In genomic region chr1:156778977-156779376, GRCm38 (mm10) we compare ENCODE assay signal across 15 mouse cellular contexts. TPM values are rescaled to one million over a fixed set of nuclear protein-coding genes. Genes with fewer than 3 reads are reported as not detected.
DNase-seq lines count a peak whose midpoint lies in the region; ATAC-seq and TF ChIP-seq lines count a peak whose summit lies in the region.
"Had no signal": no experiment of that assay in that cellular context is flagged by ENCODE, and none has a peak within 500 bp of the region (broad histone marks: within the 10 kb centered on the region; RNA-seq: fewer than 3 reads in every experiment).

No protein-coding gene starts in this region.

- peak overlapping the region; percentile 80 for H3K27ac ChIP-seq in heart, embryonic 10.5 days
- H3K27ac ChIP-seq in midbrain, embryonic 10.5 days (replicated peaks): peak overlapping the region; percentile 39
- H3K27ac ChIP-seq in midbrain, postnatal 0 days (ENCODE audit: low read depth, low read length): no peak overlapping the region
- peak overlapping the region; percentile 92 for H3K27ac ChIP-seq in heart, postnatal 0 days (ENCODE audit: low read depth)
- H3K27ac ChIP-seq: liver, embryonic 14.5 days had no signal

- H3K4me3 ChIP-seq in heart, embryonic 10.5 days: peak overlapping the region; percentile 29
- H3K4me3 ChIP-seq in midbrain, embryonic 10.5 days: no peak overlapping the region
- no peak overlapping the region for H3K4me3 ChIP-seq in midbrain, postnatal 0 days (ENCODE audit: low read depth, low read length)
- H3K4me3 ChIP-seq in heart, postnatal 0 days (ENCODE audit: low read depth, low read length): peak overlapping the region; percentile 21

- no peak overlapping the region for H3K9ac ChIP-seq in midbrain, postnatal 0 days (replicated peaks; ENCODE audit: low read length, poor library complexity, severe bottlenecking)
- no peak overlapping the region; the same call in 1 of the 2 replicates for H3K9ac ChIP-seq in heart, postnatal 0 days (replicated peaks; ENCODE audit: low read depth, low read length)
- H3K9ac ChIP-seq: liver, embryonic 14.5 days had no signal

- peaks cover 32% of the 10 kb centered on the region for H3K4me1 ChIP-seq in heart, embryonic 10.5 days
- peaks cover 56% of the 10 kb centered on the region for H3K4me1 ChIP-seq in midbrain, embryonic 10.5 days
- peaks cover 7% of the 10 kb centered on the region; the same call in 1 of the 2 replicates for H3K4me1 ChIP-seq in midbrain, postnatal 0 days (ENCODE audit: insufficient read depth, low read length)
- peaks cover 27% of the 10 kb centered on the region for H3K4me1 ChIP-seq in heart, postnatal 0 days (ENCODE audit: control insufficient read depth, insufficient read depth)

- no peak for TF ChIP-seq CTCF in midbrain, postnatal 0 days (IDR thresholded peaks at IDR 0.05)
- TF ChIP-seq CTCF in heart, postnatal 0 days (IDR thresholded peaks at IDR 0.05; ENCODE audit: low read depth): no peak

- no peak for TF ChIP-seq EP300 in heart, postnatal 0 days (IDR thresholded peaks at IDR 0.05; ENCODE audit: low read depth)

- H3K36me3 ChIP-seq in heart, embryonic 10.5 days: no peaks in the 10 kb centered on the region
- H3K36me3 ChIP-seq in midbrain, embryonic 10.5 days: no peaks in the 10 kb centered on the region
- H3K36me3 ChIP-seq in midbrain, postnatal 0 days (ENCODE audit: insufficient read depth, low read length): no peaks in the 10 kb centered on the region
- no peaks in the 10 kb centered on the region for H3K36me3 ChIP-seq in heart, postnatal 0 days (replicated peaks; ENCODE audit: control insufficient read depth, insufficient read depth, low read length)

- 42% methylated on average over 6 of the region's 6 CpGs for WGBS in heart, embryonic 10.5 days
- 46% methylated on average over 6 of the region's 6 CpGs for WGBS in midbrain, embryonic 10.5 days
- 38% methylated on average over 6 of the region's 6 CpGs for WGBS in midbrain, postnatal 0 days
- WGBS in heart, postnatal 0 days: 31% methylated on average over 6 of the region's 6 CpGs

- no peak for ATAC-seq in midbrain, postnatal 0 days (ENCODE audit: low FRiP score)
- ATAC-seq in heart, postnatal 0 days (ENCODE audit: insufficient read depth, low read depth): peak; percentile 83
- ATAC-seq in inflammation-experienced regulatory T-cells, adult 6 months: no peak

- no peak overlapping the region for H3K4me2 ChIP-seq in midbrain, postnatal 0 days (ENCODE audit: low read depth, low read length, poor library complexity, severe bottlenecking)
- peak overlapping the region; percentile 46 for H3K4me2 ChIP-seq in heart, postnatal 0 days (ENCODE audit: low read depth, low read length)

- no peaks in the 10 kb centered on the region for H3K9me3 ChIP-seq in heart, embryonic 10.5 days
- H3K9me3 ChIP-seq in midbrain, embryonic 10.5 days (replicated peaks): no peaks in the 10 kb centered on the region
- H3K9me3 ChIP-seq in midbrain, postnatal 0 days (ENCODE audit: low read length): no peaks in the 10 kb centered on the region
- no peaks in the 10 kb centered on the region for H3K9me3 ChIP-seq in heart, postnatal 0 days (replicated peaks; ENCODE audit: control insufficient read depth, low read length)

- DNase-seq in heart, embryonic 10.5 days (ENCODE audit: low spot score): peak; percentile 86
- DNase-seq in heart, adult 8-10 months (ENCODE audit: low spot score): no peak
- DNase-seq in midbrain, embryonic 10.5 days (ENCODE audit: low spot score): no peak
- DNase-seq in midbrain, postnatal 0 days (ENCODE audit: low spot score): no peak
- peak; percentile 65 for DNase-seq in heart, postnatal 0 days (ENCODE audit: low spot score)
- peak; percentile 16 for DNase-seq in yolk sac, embryonic 10.5 days (ENCODE audit: low spot score)
- no peak for DNase-seq in spleen, adult 18-20 months
- DNase-seq: adrenal gland, postnatal 14 days; B cell, adult 2 months; cerebellum, adult 18-20 months; thymus, postnatal 4 days had no signal

- no peaks in the 10 kb centered on the region for H3K27me3 ChIP-seq in heart, embryonic 10.5 days (ENCODE audit: insufficient read depth, poor library complexity, severe bottlenecking)
- H3K27me3 ChIP-seq in midbrain, embryonic 10.5 days (ENCODE audit: low read depth, poor library complexity, severe bottlenecking): peaks cover 83% of the 10 kb centered on the region
- H3K27me3 ChIP-seq in midbrain, postnatal 0 days (ENCODE audit: insufficient read depth, low read length): no peaks in the 10 kb centered on the region
- H3K27me3 ChIP-seq in heart, postnatal 0 days (ENCODE audit: control insufficient read depth, insufficient read depth, low read length): no peaks in the 10 kb centered on the region

RNA-seq across cellular contexts. Expression of gene Angptl1, which starts 59.4 kb away (rescaled TPM):
- polyA plus RNA-seq in heart, embryonic 10.5 days (2016; fragmentation: Nextera tagmentation; extraction: Ambion mirVana): 0.79 and 1.9 TPM in 2 replicates
- total RNA-seq in heart, adult 8-10 months (2022): 1 to 10 TPM; 2.7 to 4.6 (median 3.0) TPM
- polyA plus RNA-seq in midbrain, embryonic 10.5 days (2016; fragmentation: Nextera tagmentation; extraction: Ambion mirVana): 1.0 and 1.3 TPM in 2 replicates
- total RNA-seq in midbrain, postnatal 0 days (2014; rRNA removed): 0.47 TPM in 1 of 2 replicates, not detected in the other
- polyA plus RNA-seq in midbrain, postnatal 0 days (2015; fragmentation: Nextera tagmentation; extraction: Ambion mirVana): 0.25 and 0.27 TPM in 2 replicates
- 1.4 and 4.1 TPM in 2 replicates for total RNA-seq in heart, postnatal 0 days (2014; rRNA removed; ENCODE audit: low replicate concordance)
- 2.2 TPM in 2 replicates for polyA plus RNA-seq in heart, postnatal 0 days (2015; fragmentation: Nextera tagmentation; extraction: Ambion mirVana)
- polyA plus RNA-seq in inflammation-experienced regulatory T-cells, adult 6 months (2017; shearing (Covaris generic)): 1 to 10 TPM in 2 of 3 experiments, under 1 TPM in 1; 0.50 to 1.9 (median 1.6) TPM
- total RNA-seq: hematopoietic stem cell, adult 5-6 weeks; megakaryocyte-erythroid progenitor cell, adult 5-6 weeks had no signal

Comparison
In these comparisons a context has a peak if more than half of its experiments do, and no peak if none do; other contexts are left out.
1. DNase-seq: peak in heart, embryonic 10.5 days (single experiment), heart, postnatal 0 days (single experiment) and yolk sac, embryonic 10.5 days (single experiment); none in heart, adult 8-10 months (single experiment), midbrain, embryonic 10.5 days (single experiment), midbrain, postnatal 0 days (single experiment) and spleen, adult 18-20 months (0 of 2).
2. H3K4me3 ChIP-seq: peak in heart, embryonic 10.5 days (single experiment) and heart, postnatal 0 days (single experiment); none in midbrain, embryonic 10.5 days (single experiment) and midbrain, postnatal 0 days (single experiment).